Mouse (Mus musculus): Measurements from ENCODE around the gene Calm1. TPM values are rescaled to one million over a fixed set of nuclear protein-coding genes. Genes with fewer than 3 reads are reported as not detected.

Calm1 gene
- 2,112 and 2,174 TPM in 2 replicates for polyA plus RNA-seq (2015; fragmentation: Nextera tagmentation; extraction: Ambion mirVana)

DNA sequence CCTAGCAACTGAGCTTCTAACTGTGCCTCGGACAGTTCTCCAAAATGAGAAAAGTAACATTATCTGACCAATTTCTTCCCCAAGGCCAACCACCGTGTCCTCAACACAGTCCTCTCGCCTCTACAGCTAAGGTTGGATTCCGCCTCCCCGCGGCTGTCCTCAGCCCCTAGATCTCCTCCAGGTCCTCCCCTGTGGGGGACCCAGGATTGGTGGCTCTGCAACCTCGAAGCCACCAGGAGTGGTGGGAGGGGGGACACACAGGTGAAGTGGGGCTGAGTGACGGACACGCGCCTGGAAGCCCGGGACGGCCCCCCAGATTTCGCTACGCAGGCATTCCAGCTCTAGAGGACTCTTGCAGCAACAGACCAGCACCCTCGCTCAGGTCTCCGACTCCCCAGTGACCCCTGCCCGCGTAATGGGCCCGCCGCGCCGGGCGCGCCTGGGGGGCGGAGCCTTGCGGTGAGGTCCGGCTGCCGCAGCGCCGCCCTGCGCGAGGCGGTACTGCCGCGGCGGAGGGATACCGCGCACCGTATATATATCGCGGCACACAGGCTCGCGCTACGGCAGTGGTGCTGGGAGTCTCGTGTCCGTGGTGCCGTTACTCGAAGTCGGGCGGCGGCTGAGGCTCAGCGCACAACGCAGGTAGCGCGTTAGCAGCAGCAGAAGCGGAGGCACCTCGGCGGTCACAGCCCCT, at the start of gene Calm1:
Gene Calm1, plus strand, starts transcription at position 469 of the 694 bp plus-strand sequence.
- ATAC-seq (replicated peaks) = peak; percentile 88
- H3K9ac ChIP-seq (replicated peaks) = peak within 1 kb of the TSS; percentile 96
- H3K4me3 ChIP-seq = peak within 1 kb of the TSS; percentile 95
- H3K4me2 ChIP-seq (replicated peaks) = peak within 1 kb of the TSS; percentile 88
- peak within 1 kb of the TSS; percentile 93 for H3K27ac ChIP-seq (replicated peaks)
- peaks cover 39% of the 10 kb centered on the region for H3K4me1 ChIP-seq
- H3K27me3 ChIP-seq = no peaks in the 10 kb centered on the region
- H3K9me3 ChIP-seq = no peaks in the 10 kb centered on the region
- H3K36me3 ChIP-seq = peaks cover 15% of the 10 kb centered on the region
- under 1% methylated on average over 58 of the region's 58 CpGs for WGBS

- Histone ChIP-seq H3K36me3 (peaks cover 28% of the 10 kb centered on the region), H3K9me3 (no peaks in the 10 kb centered on the region), H3K27me3 (no peaks in the 10 kb centered on the region), H3K27ac (replicated peaks) (no peak overlapping the region), H3K9ac (replicated peaks) (no peak overlapping the region), H3K4me1 (no peaks in the 10 kb centered on the region), H3K4me2 (replicated peaks) (no peak overlapping the region), H3K4me3 (no peak overlapping the region)
- ATAC-seq (replicated peaks) = no peak
- WGBS = 90% methylated on average over 7 of the region's 7 CpGs
These were observed 46.8 kb upstream of the Calm1 start for GRCm38 (mm10) chr12:100152466-100152865.

DNA sequence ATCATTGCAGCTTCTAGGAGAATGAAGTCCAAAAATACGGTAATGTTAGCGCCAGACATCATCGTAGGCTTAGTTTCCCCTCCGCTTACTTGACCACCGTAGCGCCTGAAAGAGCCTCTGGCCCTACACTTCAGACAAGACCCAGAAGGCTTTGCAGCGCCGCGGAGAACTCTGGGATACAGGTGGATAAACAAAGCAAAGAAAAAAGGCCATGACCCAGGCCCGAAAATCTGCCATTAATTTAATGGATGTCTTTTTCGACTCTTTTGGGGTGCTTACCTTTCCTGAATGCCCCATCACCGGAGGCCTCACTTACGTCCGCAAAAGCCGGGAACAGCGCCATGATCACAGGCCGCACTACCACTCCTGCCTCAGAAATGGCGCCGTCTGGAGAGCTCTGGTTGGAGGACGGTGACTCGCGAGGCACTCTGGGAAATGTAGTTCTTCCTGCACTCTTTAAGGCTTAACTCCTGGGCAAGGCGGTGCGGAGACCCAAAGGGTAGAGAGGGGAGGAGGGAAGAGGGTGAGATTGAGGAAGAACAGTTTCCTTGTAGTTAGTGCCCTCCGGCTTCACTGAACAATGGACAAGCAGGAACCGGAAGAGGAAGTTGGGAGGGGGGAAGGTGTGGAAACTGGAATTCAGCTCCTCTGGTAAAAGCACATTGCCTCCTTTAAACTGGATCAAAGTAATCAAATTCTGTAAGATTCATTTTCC, 39.8 kb upstream of the Calm1 start, which contains the start of gene Nrde2:
Gene Nrde2, minus strand, starts transcription at position 393 of the 715 bp plus-strand sequence.
- Histone ChIP-seq H3K27me3 (no peaks in the 10 kb centered on the region), H3K9ac (replicated peaks) (peak within 1 kb of the TSS; percentile 65), H3K4me3 (peak within 1 kb of the TSS; percentile 62), H3K9me3 (no peaks in the 10 kb centered on the region), H3K4me2 (replicated peaks) (peak within 1 kb of the TSS; percentile 59), H3K36me3 (no peaks in the 10 kb centered on the region), H3K27ac (replicated peaks) (peak within 1 kb of the TSS; percentile 72), H3K4me1 (peaks cover 11% of the 10 kb centered on the region)
- ATAC-seq (replicated peaks) = peak; percentile 100
- WGBS = under 1% methylated on average over 26 of the region's 26 CpGs

DNA sequence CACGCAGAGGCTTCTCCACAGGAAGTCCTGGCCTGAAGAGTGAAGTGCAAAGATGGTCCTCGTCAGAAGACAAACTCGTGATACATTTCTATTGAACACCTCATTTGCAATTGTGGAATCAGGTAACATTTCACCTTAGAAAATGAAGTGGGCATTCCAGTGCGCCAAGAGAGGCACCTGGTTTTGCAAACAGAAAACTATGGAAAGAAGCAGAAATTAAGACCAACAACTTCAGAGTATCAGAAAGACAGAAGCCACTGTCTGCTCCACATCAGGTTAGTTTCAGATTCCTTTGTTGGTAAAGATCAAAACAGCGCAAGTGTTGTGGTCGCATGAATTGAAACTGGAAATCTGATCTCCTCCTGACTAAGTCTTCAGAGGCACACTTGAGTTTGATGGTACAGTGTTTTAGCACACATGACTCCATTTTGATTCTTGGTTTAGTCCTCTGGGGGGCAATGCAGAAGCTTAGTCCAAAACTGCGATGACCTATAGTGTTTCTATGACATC, 34.2 kb upstream of the Calm1 start:
- no peaks in the 10 kb centered on the region for H3K9me3 ChIP-seq
- 83% methylated on average over 7 of the region's 7 CpGs for WGBS
- ATAC-seq (replicated peaks) = no peak

GRCm38 (mm10) chr12:100166177-100166576, 33.1 kb upstream of the Calm1 start:
- H3K36me3 ChIP-seq = no peaks in the 10 kb centered on the region
- peak; percentile 92 for ATAC-seq (replicated peaks)
- H3K4me2 ChIP-seq (replicated peaks) = no peak overlapping the region
- H3K4me1 ChIP-seq = peaks cover 22% of the 10 kb centered on the region
- H3K9me3 ChIP-seq = no peaks in the 10 kb centered on the region
- H3K9ac ChIP-seq (replicated peaks) = no peak overlapping the region
- H3K27ac ChIP-seq (replicated peaks) = peak overlapping the region; percentile 77
- H3K27me3 ChIP-seq = no peaks in the 10 kb centered on the region
- 9% methylated on average over 3 of the region's 3 CpGs for WGBS
- H3K4me3 ChIP-seq = no peak overlapping the region

More for the DNA sequence above, 34.2 kb upstream of the Calm1 start:
- no peak overlapping the region for H3K4me2 ChIP-seq (replicated peaks)
- H3K4me1 ChIP-seq = peaks cover 22% of the 10 kb centered on the region
- no peak overlapping the region for H3K4me3 ChIP-seq
- H3K9ac ChIP-seq (replicated peaks) = no peak overlapping the region
- no peaks in the 10 kb centered on the region for H3K36me3 ChIP-seq
- H3K27ac ChIP-seq (replicated peaks) = no peak overlapping the region
- H3K27me3 ChIP-seq = no peaks in the 10 kb centered on the region

DNA sequence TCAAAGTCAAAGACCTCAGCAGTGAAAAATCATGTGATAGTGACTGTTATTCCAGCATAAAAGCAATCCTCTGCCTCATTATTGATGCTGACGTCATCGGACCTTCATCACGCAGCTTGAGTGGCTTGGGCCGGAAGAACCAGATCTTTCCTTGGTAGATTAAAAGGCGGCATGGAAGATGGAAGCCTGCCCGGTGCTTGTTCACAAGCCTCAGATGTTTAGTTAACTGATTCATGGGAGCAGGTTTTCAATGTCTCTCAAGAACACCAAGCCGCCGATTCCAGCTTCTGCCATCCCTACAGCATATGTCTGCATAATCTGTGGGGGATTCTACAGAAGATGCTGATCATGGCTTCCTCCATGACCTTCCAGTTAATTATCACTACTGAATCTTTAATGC, 32.3 kb upstream of the Calm1 start:
- ATAC-seq (replicated peaks) = peak; percentile 27; the same call in 1 of the 2 replicates

GRCm38 (mm10) chr12:100167502-100167901, 31.7 kb upstream of the Calm1 start:
- peaks cover 22% of the 10 kb centered on the region for H3K4me1 ChIP-seq
- 89% methylated on average over 1 of the region's 1 CpGs for WGBS
- no peak overlapping the region for H3K4me2 ChIP-seq (replicated peaks)
- no peak overlapping the region for H3K9ac ChIP-seq (replicated peaks)
- no peak overlapping the region for H3K4me3 ChIP-seq
- H3K27me3 ChIP-seq = no peaks in the 10 kb centered on the region
- no peaks in the 10 kb centered on the region for H3K36me3 ChIP-seq
- no peak for ATAC-seq (replicated peaks)
- H3K9me3 ChIP-seq = no peaks in the 10 kb centered on the region
- peak overlapping the region; percentile 81 for H3K27ac ChIP-seq (replicated peaks)

More for the DNA sequence above, 32.3 kb upstream of the Calm1 start:
- H3K27ac ChIP-seq (replicated peaks) = peak overlapping the region; percentile 77
- no peaks in the 10 kb centered on the region for H3K27me3 ChIP-seq
- no peaks in the 10 kb centered on the region for H3K9me3 ChIP-seq
- H3K4me1 ChIP-seq = peaks cover 22% of the 10 kb centered on the region
- no peaks in the 10 kb centered on the region for H3K36me3 ChIP-seq
- no peak overlapping the region for H3K4me3 ChIP-seq
- H3K9ac ChIP-seq (replicated peaks) = no peak overlapping the region
- 49% methylated on average over 8 of the region's 8 CpGs for WGBS
- H3K4me2 ChIP-seq (replicated peaks) = no peak overlapping the region

- peak; percentile 62 for ATAC-seq (replicated peaks)
- Histone ChIP-seq H3K9ac (replicated peaks) (peak overlapping the region; percentile 33; the same call in 1 of the 2 replicates), H3K36me3 (no peaks in the 10 kb centered on the region), H3K4me2 (replicated peaks) (peak overlapping the region; percentile 44), H3K4me3 (peak overlapping the region; percentile 27), H3K27ac (replicated peaks) (peak overlapping the region; percentile 81), H3K4me1 (peaks cover 22% of the 10 kb centered on the region), H3K27me3 (no peaks in the 10 kb centered on the region), H3K9me3 (no peaks in the 10 kb centered on the region)
- 12% methylated on average over 23 of the region's 28 CpGs for WGBS
These were observed 31.0 kb upstream of the Calm1 start for GRCm38 (mm10) chr12:100167931-100168871.

DNA sequence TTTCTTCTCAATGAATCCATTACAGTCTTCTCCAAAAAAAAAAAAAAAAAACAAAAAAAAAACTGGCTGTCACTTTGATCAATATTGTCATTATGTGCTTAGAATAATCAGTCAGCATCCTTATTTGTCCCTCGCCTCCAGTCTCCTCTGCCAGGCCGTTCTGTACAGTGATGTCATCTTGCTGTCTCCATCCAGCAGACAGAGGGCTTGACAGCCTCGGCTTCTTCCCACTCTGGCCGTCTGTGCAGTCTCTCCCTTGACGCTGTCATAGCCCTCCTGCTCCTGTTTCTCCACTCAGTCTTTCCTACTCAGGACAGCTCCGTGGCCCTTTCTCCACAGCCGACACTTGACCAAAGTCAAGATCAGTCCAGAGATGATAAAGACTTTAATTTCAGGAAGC, 26.8 kb upstream of the Calm1 start:
- H3K4me1 ChIP-seq = peaks cover 16% of the 10 kb centered on the region
- H3K27me3 ChIP-seq = no peaks in the 10 kb centered on the region
- 66% methylated on average over 7 of the region's 7 CpGs for whole genome bisulfite sequencing
- no peak overlapping the region for H3K4me2 ChIP-seq (replicated peaks)
- ATAC-seq (replicated peaks) = no peak
- no peak overlapping the region for H3K27ac ChIP-seq (replicated peaks)
- H3K9me3 ChIP-seq = no peaks in the 10 kb centered on the region
- H3K9ac ChIP-seq (replicated peaks) = no peak overlapping the region
- no peak overlapping the region for H3K4me3 ChIP-seq
- no peaks in the 10 kb centered on the region for H3K36me3 ChIP-seq

DNA sequence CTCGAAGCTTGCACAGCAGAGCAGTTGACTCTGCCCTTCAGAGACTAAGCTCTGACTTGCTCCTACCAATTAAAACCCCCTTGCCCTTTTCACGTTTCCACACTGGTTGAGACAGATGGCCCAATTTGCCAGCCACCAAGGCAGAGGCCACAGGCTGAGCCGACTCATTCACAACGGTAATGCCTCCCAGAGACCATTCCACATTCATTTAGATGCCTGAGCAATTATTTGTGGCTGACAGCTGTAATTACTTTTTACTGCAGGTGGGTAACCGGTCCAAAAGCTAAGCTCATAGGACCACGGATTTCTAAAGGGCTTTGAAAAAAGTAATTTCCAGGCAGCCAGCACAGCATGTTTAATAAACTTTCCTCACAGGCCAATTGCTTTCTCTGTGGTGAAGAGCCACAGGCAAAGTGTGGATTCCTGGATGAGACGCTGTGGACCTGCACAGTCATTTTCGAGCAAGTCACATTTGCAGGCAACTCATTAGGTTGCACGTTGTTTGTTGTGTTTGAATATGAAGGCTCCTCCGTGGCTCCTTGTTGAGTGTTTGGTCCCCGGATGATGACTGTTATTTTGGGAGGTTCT, 22.7 kb upstream of the Calm1 start:
- no peaks in the 10 kb centered on the region for H3K36me3 ChIP-seq
- no peaks in the 10 kb centered on the region for H3K9me3 ChIP-seq
- no peaks in the 10 kb centered on the region for H3K27me3 ChIP-seq
- WGBS = 25% methylated on average over 11 of the region's 11 CpGs
- no peak overlapping the region for H3K9ac ChIP-seq (replicated peaks)
- peak; percentile 64; the same call in 1 of the 2 replicates for ATAC-seq (replicated peaks)
- no peak overlapping the region for H3K4me3 ChIP-seq
- peaks cover 5% of the 10 kb centered on the region; the same call in 1 of the 2 replicates for H3K4me1 ChIP-seq
- H3K27ac ChIP-seq (replicated peaks) = no peak overlapping the region
- H3K4me2 ChIP-seq (replicated peaks) = no peak overlapping the region

DNA sequence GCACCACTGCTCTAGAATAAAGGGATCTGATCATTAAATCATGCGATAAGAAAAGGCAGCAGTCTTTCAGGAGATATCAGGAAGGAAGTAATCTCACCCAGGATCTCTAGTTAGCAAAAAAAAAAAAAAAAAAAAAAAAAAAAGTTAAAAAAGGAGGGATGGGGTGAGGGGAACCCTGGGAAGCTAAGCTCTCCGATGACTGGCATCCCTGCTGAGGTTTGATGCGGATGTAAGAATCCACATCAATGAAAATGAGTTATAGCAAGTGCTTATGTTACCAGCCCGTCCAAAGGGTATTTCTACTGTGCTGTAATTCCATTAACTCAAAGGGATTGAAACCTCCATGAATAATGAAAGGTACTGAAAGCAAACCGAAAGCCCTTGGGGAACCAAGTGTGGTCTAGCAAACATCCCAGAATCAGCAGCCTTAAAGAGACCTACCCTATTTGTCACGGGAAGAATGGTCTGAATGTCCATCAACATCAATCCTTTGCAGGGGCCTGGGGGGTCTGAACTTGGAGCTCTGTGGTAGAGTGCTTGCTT, 20.3 kb upstream of the Calm1 start:
- H3K9ac ChIP-seq (replicated peaks) = no peak overlapping the region
- no peak for ATAC-seq (replicated peaks)
- no peaks in the 10 kb centered on the region for H3K9me3 ChIP-seq
- no peak overlapping the region for H3K4me2 ChIP-seq (replicated peaks)
- H3K4me3 ChIP-seq = no peak overlapping the region
- peaks cover 5% of the 10 kb centered on the region; the same call in 1 of the 2 replicates for H3K4me1 ChIP-seq
- no peaks in the 10 kb centered on the region for H3K36me3 ChIP-seq
- no peaks in the 10 kb centered on the region for H3K27me3 ChIP-seq
- H3K27ac ChIP-seq (replicated peaks) = no peak overlapping the region
- 28% methylated on average over 6 of the region's 6 CpGs for WGBS
